Mouse (Mus musculus): Measurements from ENCODE around the gene Uts2b.
"Not testable (repeated sequence)": the region's sequence is repeated elsewhere in the genome, so short reads cannot be mapped to it uniquely, and the experiment has no call there.

The Uts2b gene

GRCm38 (mm10) chr16:27375318-27375717 lies 5.3 kb upstream of the Uts2b start:
- no peak for DNase-seq (ENCODE audit: low spot score in 2 of 2)

DNA sequence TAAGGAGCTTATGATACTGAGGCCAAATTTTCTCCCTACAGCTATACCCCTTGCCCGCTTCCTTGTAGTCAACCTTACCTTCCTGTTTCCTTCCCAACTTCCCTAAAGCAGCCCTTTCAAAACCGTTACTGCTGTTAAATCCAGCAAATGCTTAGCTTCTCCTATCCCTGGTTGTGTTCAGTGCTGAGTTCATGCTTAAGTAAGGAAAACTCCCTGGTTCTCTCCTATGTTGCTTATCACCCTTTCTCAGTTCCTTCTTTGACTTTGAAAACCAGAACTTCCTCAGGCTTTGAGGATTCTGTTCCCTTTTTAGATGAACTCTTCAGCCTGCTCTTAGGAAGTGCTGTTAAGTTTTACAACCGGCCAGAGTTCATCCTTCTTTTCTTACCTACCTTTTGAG lies 4.1 kb upstream of the Uts2b start:
- no peak for DNase-seq (ENCODE audit: low spot score in 2 of 2)

DNA sequence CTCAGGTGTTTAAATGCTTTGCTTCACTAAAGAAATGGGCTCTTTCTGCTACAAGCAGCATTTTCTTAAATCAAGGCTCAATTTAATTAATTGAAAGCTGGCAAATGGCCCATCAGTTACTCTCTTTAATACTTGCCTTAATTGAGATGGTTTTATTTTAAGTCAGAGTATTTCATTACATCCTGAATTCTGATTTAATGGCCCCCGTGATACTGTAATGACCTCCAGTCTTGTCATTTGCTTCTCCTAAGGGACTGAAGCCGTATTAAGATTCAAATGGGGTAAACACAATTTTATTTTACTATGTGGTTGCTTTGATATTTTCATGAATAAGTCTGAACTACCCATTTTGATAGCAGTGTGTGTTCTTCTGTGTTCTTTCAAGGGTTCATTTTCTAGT lies 661 bp upstream of the Uts2b start:
- DNase-seq (ENCODE audit: low spot score in 2 of 2): no peak

DNA sequence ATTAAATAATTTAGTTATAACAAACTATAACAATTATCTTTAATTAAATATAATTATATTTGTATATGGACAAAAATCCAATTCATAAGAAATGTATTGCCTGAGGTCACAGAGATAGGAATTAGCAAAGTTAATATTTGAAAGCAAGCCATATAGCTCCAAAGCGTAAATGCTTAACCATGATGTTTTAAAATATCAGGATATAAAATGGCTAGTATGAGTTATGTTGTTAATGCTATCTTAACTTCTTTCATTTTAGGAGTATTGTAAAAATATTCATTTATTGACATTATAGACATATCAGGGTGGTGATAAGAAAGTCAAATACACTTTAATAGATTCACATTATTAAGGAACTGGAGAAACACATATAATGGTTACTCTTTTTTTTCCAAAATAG lies 10.0 kb downstream of the Uts2b start:
- no peak for DNase-seq (ENCODE audit: low spot score in 2 of 2)

DNA sequence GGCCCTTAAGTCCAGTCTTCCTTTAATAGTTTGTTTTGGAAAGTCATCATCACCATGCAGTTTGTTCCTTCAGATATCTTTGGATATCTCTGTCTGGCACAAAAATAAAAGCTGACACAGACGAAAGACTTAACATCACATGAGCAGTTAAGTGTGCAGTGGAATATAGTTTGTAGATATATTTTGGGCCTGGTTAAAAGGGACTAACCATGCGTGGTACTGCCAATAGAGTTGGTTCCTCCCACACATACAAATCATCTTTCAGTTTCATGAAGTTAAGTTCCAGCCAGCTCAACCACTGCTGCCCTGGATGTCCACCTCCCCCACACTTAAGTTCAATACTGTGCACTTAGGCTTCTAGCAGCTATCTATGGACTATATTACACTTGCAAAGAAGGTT lies 15.6 kb downstream of the Uts2b start:
- no peak for DNase-seq (ENCODE audit: low spot score in 2 of 2)

DNA sequence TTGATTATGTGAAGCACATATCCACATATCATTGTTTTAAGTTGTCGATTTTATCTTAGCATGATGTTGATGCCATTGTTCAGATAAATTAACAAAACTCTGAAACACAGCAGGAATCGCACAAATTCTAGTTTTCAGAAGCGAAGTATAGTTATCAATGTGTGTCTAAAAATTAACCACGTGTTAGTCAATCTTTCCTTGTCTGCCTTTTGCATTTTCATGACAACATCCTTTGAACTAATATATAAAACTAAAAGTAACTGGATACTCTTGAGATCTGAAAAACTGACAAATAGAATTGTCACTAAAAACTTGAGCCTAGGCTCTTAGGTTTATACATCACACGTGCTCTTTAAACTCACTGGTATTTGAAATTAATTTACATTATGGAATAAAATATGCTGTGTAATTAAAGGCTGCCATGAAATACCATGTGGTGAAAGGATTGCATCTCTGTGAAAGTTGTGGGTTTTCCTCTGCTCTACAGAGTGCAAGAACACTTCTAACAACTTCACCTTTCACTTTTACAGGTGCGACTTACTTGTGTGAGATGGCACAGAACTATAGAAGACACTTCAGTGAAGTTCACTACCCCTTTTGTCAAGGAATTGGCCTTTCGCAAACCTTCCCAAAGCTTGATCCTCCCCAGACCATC lies 20.0 kb downstream of the Uts2b start:
- DNase-seq (ENCODE audit: low spot score in 2 of 2): no peak

DNA sequence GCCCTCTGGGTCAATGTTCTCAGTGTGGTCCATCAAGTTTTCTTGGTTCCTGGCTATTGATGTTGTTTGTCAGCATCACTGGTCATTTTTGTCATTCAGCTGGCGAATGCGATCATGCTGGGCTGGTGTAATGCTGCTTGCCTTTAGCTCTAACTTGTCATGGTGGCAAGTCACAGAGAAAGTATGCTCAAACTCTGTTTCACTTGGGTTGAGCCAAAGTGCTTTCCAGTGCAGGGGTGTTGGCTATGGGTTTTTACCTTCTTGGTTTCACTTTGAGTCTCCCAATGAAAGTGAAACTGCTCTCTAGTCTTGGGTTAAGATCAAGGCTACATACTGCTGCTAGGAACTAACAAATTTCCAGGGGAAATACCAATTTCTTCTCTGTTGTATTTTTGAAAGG lies 20.8 kb downstream of the Uts2b start:
- no peak for DNase-seq (ENCODE audit: low spot score in 2 of 2)

- DNase-seq (ENCODE audit: low spot score in 2 of 2): no peak
Measured at GRCm38 (mm10) chr16:27348359-27348758, 21.7 kb downstream of the Uts2b start.

- no peak for DNase-seq (ENCODE audit: low spot score in 2 of 2)
Measured at GRCm38 (mm10) chr16:27347521-27347920, 22.5 kb downstream of the Uts2b start.

DNA sequence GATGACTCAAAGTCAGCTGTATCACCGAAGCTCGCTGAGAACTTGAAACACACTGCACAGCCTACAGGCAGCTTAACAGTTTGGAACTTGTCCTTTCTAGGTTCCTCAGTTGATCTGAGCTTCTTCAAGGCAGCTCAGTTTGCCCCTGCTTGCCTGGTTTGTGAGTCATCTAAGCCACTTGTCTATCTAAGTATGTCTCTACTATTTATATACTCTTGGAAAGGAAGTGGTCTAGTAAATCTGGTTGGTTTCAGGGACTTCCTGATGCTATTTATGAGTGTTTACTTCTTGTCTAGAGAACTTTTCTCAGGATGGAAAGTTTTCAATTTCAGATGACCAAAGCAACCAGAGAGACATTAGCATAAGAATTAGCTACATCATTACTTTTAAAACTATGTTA lies 43.6 kb downstream of the Uts2b start:
- no peak for DNase-seq (ENCODE audit: low spot score in 2 of 2)

DNA sequence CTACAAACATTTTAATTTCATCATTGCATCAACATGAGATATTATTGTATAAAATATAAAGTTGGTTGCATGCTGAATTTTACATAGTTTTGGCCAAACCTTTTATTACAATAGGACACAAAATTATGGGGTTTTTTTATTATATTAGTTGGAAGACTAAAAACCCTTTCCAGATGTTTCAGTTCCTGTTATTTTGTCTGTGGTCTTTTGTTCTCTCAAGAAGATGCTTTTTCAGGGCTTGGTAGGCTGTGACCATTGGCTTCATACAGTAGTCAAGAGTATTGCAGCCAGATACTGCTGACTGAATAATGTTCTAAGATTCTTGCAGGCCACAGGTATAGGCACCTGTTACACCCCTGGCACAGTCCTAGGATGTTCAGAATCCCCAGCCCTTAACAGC lies 48.0 kb downstream of the Uts2b start:
- DNase-seq (ENCODE audit: low spot score in 2 of 2): no peak

- no peak for DNase-seq (ENCODE audit: low spot score in 2 of 2)
Measured at GRCm38 (mm10) chr16:27319099-27319498, 50.9 kb downstream of the Uts2b start.

DNA sequence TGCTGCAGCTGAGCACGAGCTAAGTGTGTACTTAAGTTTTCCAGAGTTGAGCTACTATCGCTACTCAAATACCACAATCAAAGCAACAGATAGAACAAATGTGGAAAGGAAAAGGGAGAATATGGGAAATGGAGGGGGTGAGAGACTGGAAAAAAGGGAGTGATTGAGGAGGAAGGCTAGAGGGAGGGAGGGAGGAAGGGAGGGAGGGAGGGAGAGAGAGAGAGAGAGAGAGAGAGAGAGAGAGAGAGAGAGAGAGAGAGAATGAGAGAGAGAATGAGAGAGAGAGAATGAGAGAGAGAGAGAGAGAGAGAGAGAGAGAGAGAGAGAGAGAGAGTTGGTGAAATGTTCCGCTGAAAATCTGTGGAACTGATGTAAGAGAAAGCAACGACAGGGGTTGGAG lies 62.9 kb downstream of the Uts2b start, which contains the start of gene Ostn:
Ostn (plus strand) TSS at position 301 of the 400 bp plus-strand sequence.
- DNase-seq (ENCODE audit: low spot score in 2 of 2): not testable (repeated sequence)

Measured in spleen, postnatal 14 days (tissue).